Mouse (Mus musculus): ENCODE measurements around the gene Klhl36.

The Klhl36 gene

GRCm38 (mm10) chr8:119923259-119923658, 61.2 kb downstream of the Klhl36 start:
- no peak for DNase-seq (ENCODE audit: low read depth in 2 of 2, low spot score in 2 of 2)

- no peak for DNase-seq (ENCODE audit: low read depth in 2 of 2, low spot score in 2 of 2)
These were observed 63.4 kb downstream of the Klhl36 start for GRCm38 (mm10) chr8:119925428-119925827.

DNA sequence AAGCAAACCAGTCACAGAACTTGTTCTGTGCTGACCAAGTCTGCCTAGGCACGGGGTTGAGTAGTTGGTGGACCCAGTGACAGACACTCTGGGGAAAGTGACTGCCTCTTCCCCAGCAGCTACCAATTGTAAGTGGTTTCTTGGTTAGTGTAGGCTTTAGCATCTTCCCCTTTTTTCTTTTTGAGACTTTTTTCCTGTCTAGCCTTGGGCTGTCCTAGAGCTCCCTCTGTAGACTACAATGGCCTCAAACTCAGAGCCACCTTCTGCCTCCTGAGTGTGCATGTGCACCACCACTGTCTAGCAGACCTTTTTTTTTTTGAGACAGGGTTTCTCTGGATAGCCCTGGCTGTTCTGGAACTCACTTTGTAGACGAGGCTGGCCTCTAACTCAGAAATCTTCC, 64.4 kb downstream of the Klhl36 start:
- DNase-seq (ENCODE audit: low read depth in 2 of 2, low spot score in 2 of 2): peak in 1 of 2 experiments; percentile 31

All from CD8-positive naive resting alpha-beta T cell, adult 2 months (primary cell).